22 mouse cellular contexts compared by ENCODE assay signal in the genomic region with DNA sequence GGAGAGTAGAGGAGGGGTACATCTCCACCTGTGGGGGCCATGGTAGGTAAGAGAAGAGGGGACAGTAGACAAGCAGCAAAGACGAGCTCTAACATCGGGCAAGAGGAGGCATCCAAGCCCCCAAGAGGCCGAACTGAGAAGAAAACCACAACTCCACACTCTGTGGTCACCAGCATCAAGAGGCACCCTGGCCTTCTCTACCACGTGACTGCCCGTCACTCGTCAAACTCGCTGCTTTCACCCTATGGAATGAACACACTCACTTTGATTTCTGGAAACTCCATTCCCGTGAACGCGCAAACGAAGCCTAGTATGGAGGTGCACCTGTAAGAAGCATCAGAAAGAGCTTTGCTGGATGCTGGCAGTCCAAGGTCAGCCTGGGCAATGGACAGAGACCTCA. TPM values are rescaled to one million over a fixed set of nuclear protein-coding genes. Genes with fewer than 3 reads are reported as not detected.
DNase-seq lines count a peak whose midpoint lies in the region; ATAC-seq and TF ChIP-seq lines count a peak whose summit lies in the region.
"Had no signal": no experiment of that assay in that cellular context is flagged by ENCODE, and none has a peak within 500 bp of the region (broad histone marks: within the 10 kb centered on the region; RNA-seq: fewer than 3 reads in every experiment).

No protein-coding gene starts in this region.

- no peak overlapping the region for H3K4me3 ChIP-seq in liver, postnatal 0 days (ENCODE audit: low read depth, low read length)
- no peak overlapping the region for H3K4me3 ChIP-seq in brown adipose tissue, adult 24 weeks (ENCODE audit: insufficient read depth, low read depth, low read length)
- peak overlapping the region; percentile 51 for H3K4me3 ChIP-seq in megakaryocyte, embryonic 14.5 days (replicated peaks)
- H3K4me3 ChIP-seq: embryonic facial prominence, embryonic 13.5 days; forebrain, embryonic 12.5 days; gastrocnemius, adult 2 months; heart, embryonic 10.5 days; heart, embryonic 15.5 days; hindbrain, embryonic 10.5 days had no signal

- no peak overlapping the region for H3K9ac ChIP-seq in liver, postnatal 0 days (replicated peaks)
- H3K9ac ChIP-seq: embryonic facial prominence, embryonic 13.5 days; forebrain, embryonic 12.5 days; heart, embryonic 15.5 days; hindbrain, embryonic 14.5 days had no signal

- peak overlapping the region; percentile 44; the same call in 1 of the 2 replicates for H3K27ac ChIP-seq in liver, postnatal 0 days (ENCODE audit: low read depth)
- H3K27ac ChIP-seq in brown adipose tissue, adult 24 weeks (replicated peaks; ENCODE audit: low read depth, low read length) = 0 out of 2 replicates have a peak overlapping the region, but pooled peaks have one; percentile 51
- H3K27ac ChIP-seq: embryonic facial prominence, embryonic 13.5 days; forebrain, embryonic 12.5 days; gastrocnemius, adult 2 months; heart, embryonic 10.5 days; heart, embryonic 15.5 days; hindbrain, embryonic 10.5 days; hindbrain, embryonic 14.5 days had no signal

- H3K36me3 ChIP-seq in liver, postnatal 0 days (replicated peaks; ENCODE audit: insufficient read depth, low read length) = no peaks in the 10 kb centered on the region
- H3K36me3 ChIP-seq in megakaryocyte, embryonic 14.5 days (replicated peaks; ENCODE audit: low read length) = no peaks in the 10 kb centered on the region
- H3K36me3 ChIP-seq: embryonic facial prominence, embryonic 13.5 days; forebrain, embryonic 12.5 days; heart, embryonic 10.5 days; heart, embryonic 15.5 days; hindbrain, embryonic 10.5 days had no signal

- H3K4me2 ChIP-seq in liver, postnatal 0 days (ENCODE audit: low read depth, low read length) = peak overlapping the region; percentile 44; the same call in 1 of the 2 replicates
- H3K4me2 ChIP-seq: embryonic facial prominence, embryonic 13.5 days; forebrain, embryonic 12.5 days; heart, embryonic 15.5 days; hindbrain, embryonic 14.5 days had no signal

- no peak for DNase-seq in liver, postnatal 0 days
- no peak for DNase-seq in liver
- no peak for DNase-seq in right cerebral cortex, postnatal 36 days (ENCODE audit: low spot score in 2 of 2)
- DNase-seq in urinary bladder, adult 2 months (ENCODE audit: low spot score) = no peak
- DNase-seq in frontal cortex, postnatal 25 days (ENCODE audit: low spot score in 2 of 2) = no peak
- DNase-seq: adrenal gland, adult 2 months; adrenal gland, postnatal 25 days; cerebellum, adult 18-20 months; cerebellum, adult 9-11 months; cerebellum, postnatal 36 days; gastrocnemius, adult 2 months; gastrocnemius, postnatal 25 days; heart, postnatal 14 days had no signal

- TF ChIP-seq CTCF in liver, postnatal 0 days (IDR thresholded peaks at IDR 0.05; ENCODE audit: low read depth) = no peak

- H3K27me3 ChIP-seq in liver, postnatal 0 days (ENCODE audit: insufficient read depth, low read length) = no peaks in the 10 kb centered on the region
- H3K27me3 ChIP-seq in megakaryocyte, embryonic 14.5 days (replicated peaks) = peaks cover 2% of the 10 kb centered on the region
- H3K27me3 ChIP-seq: embryonic facial prominence, embryonic 13.5 days; forebrain, embryonic 12.5 days; heart, embryonic 15.5 days had no signal

- WGBS in liver, postnatal 0 days (ENCODE audit: insufficient replicate concordance) = 53% methylated on average over 11 of the region's 11 CpGs

- no peak for ATAC-seq in liver, postnatal 0 days
- ATAC-seq: forebrain, embryonic 16.5 days had no signal

- TF ChIP-seq EP300 in liver, postnatal 0 days (IDR thresholded peaks at IDR 0.05; ENCODE audit: low read depth) = no peak

- H3K9me3 ChIP-seq in liver, postnatal 0 days (ENCODE audit: low read length) = no peaks in the 10 kb centered on the region
- H3K9me3 ChIP-seq in megakaryocyte, embryonic 14.5 days = 0 out of 2 replicates have a peak, but pooled peaks cover 3% of the 10 kb centered on the region
- H3K9me3 ChIP-seq: embryonic facial prominence, embryonic 13.5 days; forebrain, embryonic 12.5 days; heart, embryonic 10.5 days; heart, embryonic 15.5 days; hindbrain, embryonic 10.5 days had no signal

- H3K4me1 ChIP-seq in liver, postnatal 0 days (ENCODE audit: insufficient read depth) = peaks cover 18% of the 10 kb centered on the region
- peaks cover 9% of the 10 kb centered on the region for H3K4me1 ChIP-seq in brown adipose tissue, adult 24 weeks (ENCODE audit: control insufficient read depth, insufficient read depth, insufficient read length, low read length)
- H3K4me1 ChIP-seq in megakaryocyte, embryonic 14.5 days = peaks cover 23% of the 10 kb centered on the region
- H3K4me1 ChIP-seq: embryonic facial prominence, embryonic 13.5 days; forebrain, embryonic 12.5 days; heart, embryonic 10.5 days; heart, embryonic 15.5 days had no signal

RNA-seq across cellular contexts. Expression of a gene that starts 10.7 kb away (rescaled TPM):
- polyA plus RNA-seq in liver, postnatal 0 days (2015; fragmentation: Nextera tagmentation; extraction: Ambion mirVana) = 12.0 and 13.8 TPM in 2 replicates
- polyA plus RNA-seq in brown adipose tissue, adult 24 weeks (2012; ENCODE audit: insufficient read depth, insufficient read length, missing spikeins) = 13.6 and 18.5 TPM in 2 replicates
- 0.38 and 3.2 TPM in 2 replicates for polyA plus RNA-seq in megakaryocyte, embryonic 14.5 days (2012; ENCODE audit: insufficient read depth, low replicate concordance)
- polyA plus RNA-seq in urinary bladder, adult 2 months (2012; rRNA removed) = 36.3 and 39.0 TPM in 2 replicates
